Mouse (Mus musculus) hematopoietic stem cell, adult 5-6 weeks (primary cell): ENCODE data around the gene Fbxl14. TPM values are rescaled to one million over a fixed set of nuclear protein-coding genes. Genes with fewer than 3 reads are reported as not detected.

Experiments used
- ATAC-seq, 2 experiments: fragments of 125-278 bp in 1 of 2; replicated peaks in 1 of 2; 2 replicates each; pipeline ENCODE4 v1.8.0; 2016 to 2017; ENCODE audit warnings: inconsistent platforms in 2 of 2, mild to moderate bottlenecking in 2 of 2, moderate number of reproducible peaks in 2 of 2, low read depth in 1 of 2, moderate TSS enrichment in 1 of 2; ENCODE audit not compliant: low FRiP score in 2 of 2, poor library complexity in 2 of 2, severe bottlenecking in 2 of 2, insufficient read depth in 1 of 2, low TSS enrichment in 1 of 2
- total RNA-seq: library from RNA; stranded (forward); fragments of 172-1452, 232-1000 nt; gene quantifications from 2 replicates; pipeline ENCODE4 v1.2.3, GENCODE M21; 2017

The Fbxl14 gene
- total RNA-seq, 1 experiment from 2014 or later: 67.6 TPM

DNA sequence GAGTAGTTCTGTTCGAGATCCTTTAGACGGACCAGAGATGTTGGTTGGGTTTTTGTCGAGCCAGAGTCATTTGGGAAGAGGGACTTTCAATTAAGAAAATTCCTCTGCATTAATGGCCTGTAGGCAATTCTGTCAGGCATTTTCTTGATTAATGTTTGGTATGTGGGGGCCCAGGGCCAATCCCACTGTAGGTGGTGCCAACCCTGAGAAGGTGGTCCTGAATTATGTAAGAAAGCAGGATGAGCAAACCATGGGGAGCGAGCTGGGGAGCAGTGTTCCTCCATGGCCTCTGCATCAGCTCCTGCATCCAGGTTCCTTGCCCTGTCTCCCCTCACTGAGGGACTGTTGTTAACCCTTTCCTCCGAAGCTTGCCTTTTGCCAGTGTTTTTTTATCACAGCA lies 34.0 kb downstream of the Fbxl14 start:
- no peak for ATAC-seq

DNA sequence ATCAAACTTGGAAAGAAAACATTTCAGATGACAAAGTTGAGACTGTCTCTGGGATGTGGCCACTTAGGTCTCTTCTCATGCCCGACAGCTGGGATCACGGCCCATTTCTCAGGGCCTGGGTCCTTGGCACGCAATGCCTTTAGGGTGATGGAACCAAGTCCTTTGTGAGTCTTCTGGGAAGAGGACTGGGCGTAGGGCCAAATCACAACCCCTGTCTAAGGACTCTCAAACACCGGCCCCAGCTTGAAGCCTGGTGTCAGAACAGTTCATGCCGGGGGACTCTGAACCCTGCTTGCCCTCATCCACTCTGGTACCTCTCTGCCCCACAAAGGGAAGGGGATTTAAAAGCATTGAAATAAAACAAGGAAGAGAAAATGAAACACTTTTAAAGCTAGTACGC lies 34.6 kb downstream of the Fbxl14 start:
- ATAC-seq: no peak

DNA sequence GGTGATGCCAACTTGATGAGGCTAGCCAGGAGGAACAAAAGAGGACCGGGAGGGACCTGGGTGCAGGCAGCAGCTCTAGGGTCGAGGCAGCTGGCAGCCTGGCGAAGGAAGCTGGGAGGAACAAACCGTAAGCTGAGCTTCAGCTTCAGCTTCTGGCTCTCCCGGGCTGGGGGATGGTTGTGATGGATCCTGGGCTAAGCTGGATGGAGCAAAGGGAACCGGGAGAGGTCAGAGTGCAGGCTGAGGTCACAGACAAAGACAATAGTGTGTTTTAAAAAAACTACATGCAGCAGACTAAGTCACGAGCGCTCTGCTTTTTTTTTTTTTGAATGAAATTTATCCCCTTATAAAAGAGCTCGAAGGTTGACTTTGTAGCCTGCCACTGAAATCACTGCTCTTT lies 41.3 kb downstream of the Fbxl14 start:
- ATAC-seq: no peak

DNA sequence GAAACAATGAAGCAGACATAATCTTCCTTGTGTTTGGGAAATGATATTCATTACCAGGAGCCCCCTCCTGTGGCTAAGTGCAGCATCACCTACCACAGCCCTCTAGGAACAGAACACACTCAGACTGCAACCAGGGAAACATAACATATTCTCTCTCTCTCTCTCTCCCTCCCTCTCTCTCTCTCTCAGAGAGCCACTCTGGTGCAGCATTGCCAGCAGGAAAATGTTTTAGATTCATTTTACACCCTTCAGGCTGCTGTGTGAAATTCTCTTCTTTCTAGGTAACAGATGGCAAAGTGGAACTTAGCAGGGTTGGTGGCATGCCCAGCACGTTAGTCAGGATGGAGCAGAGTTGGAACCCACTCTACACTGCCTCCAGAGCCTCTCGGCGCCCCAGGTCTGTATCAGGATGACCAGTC lies 42.0 kb downstream of the Fbxl14 start:
- ATAC-seq: peak; percentile 15 to 18

DNA sequence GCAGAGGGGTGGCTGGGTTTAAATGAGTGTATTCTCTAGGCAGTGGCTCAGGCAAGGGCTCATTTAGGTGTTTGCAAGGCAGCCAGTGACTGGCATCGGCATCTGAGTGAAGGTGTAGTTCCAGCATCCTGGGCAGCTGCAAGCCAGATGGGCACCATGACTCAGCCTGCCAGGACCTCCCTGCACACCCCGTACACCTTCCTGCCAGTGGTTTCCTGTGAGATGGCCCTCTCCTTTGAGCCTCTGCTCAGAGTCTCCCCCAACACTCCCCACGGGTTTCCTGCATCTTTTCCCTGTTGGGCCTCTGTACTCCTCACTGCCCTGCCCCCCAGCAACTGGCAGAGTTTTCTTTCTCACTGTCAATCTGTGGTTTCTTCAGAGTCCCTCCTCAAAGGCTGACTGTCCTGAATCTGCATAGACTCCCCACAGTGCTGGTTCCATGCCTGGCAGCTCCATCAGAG lies 42.5 kb downstream of the Fbxl14 start:
- ATAC-seq: peak; percentile 93 to 95

DNA sequence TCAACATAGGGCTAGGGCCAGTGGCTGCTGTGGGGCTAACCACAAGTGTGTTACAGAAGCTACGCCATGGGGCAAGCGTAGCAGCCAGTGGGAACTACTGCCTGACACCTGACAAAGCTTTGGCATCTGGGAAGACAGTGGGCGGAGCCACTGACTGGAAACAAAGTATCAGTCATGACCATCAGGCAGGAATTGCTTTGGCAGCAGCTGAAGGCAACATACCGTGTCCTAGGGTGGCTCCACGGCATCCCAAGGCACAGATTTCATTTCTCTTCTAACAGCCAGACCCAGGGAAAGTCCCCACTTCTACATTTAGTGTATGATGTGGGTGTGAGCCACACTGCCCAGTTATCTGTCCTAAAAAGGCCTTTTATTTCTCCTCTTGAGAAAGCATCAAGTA lies 47.0 kb downstream of the Fbxl14 start:
- no peak for ATAC-seq

DNA sequence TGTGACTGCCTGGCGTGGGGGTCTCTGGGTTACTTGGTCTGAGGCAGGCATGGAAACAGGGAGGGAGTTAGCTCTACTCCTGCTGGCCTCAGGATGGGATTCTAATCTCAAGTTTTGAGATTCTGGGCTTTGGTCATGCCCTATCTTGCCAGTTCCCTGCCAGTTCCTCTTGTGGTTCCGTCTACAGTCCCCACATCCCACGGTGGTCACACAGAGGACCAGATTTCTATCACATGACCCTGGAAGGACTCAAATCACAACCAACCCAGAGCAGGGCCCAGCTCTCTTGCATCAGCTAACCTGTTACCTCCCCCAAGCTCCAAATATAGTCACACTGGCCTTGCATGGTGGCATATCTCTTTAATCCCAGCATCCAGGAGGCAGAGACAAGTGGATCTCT lies 50.2 kb downstream of the Fbxl14 start:
- peak; percentile 81 to 85 for ATAC-seq

Other genes with a start within 250 kb of the Fbxl14 start
- gene Cacna2d4, start 243.1 kb upstream of the Fbxl14 start, total RNA-seq: 1.1 and 3.7 TPM in 2 replicates
- gene Lrtm2, start 148.9 kb upstream of the Fbxl14 start, total RNA-seq: 0.25 and 1.3 TPM in 2 replicates
- gene Adipor2, start 62.0 kb upstream of the Fbxl14 start, total RNA-seq: 145 and 155 TPM in 2 replicates
- gene Wnt5b, start 64.7 kb downstream of the Fbxl14 start, total RNA-seq: 0.81 TPM in 1 of 2 replicates, not detected in the other